Mouse (Mus musculus): ENCODE results near the gene P4ha1.
A peak's percentile ranks its signal among the peaks of the same experiment; 100 is the strongest.
"Not testable (repeated sequence)": the region's sequence is repeated elsewhere in the genome, so short reads cannot be mapped to it uniquely, and the experiment has no call there.

P4ha1 gene

GRCm38 (mm10) chr10:59323100-59323487 lies at the start of gene P4ha1:
Gene P4ha1 (plus strand): TSS chr10:59323296.
- peak; percentile 99 for DNase-seq (ENCODE audit: low spot score in 2 of 2)

DNA sequence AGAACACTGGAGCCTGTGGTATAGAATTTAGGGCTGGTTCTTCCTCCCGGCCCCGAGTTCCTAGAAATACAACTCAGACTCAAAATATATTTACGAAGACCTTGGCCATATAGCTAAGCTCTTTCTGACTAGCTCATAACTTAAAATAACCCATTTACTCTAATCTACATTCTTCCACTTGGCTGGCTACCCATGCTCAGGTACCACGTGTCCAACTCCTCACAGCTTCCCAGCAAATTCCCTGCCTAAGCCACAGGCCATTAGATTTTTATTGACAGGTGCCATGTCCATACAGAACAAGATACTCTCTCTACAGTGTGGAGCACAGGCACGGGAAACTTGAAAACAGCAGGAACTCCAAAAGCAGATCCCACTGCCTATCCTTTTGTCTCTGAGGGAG lies 47.4 kb upstream of the P4ha1 start:
- no peak for DNase-seq (ENCODE audit: low spot score in 2 of 2)

- no peak for DNase-seq (ENCODE audit: low spot score in 2 of 2)
Measured at GRCm38 (mm10) chr10:59277116-59277515, 46.0 kb upstream of the P4ha1 start.

DNA sequence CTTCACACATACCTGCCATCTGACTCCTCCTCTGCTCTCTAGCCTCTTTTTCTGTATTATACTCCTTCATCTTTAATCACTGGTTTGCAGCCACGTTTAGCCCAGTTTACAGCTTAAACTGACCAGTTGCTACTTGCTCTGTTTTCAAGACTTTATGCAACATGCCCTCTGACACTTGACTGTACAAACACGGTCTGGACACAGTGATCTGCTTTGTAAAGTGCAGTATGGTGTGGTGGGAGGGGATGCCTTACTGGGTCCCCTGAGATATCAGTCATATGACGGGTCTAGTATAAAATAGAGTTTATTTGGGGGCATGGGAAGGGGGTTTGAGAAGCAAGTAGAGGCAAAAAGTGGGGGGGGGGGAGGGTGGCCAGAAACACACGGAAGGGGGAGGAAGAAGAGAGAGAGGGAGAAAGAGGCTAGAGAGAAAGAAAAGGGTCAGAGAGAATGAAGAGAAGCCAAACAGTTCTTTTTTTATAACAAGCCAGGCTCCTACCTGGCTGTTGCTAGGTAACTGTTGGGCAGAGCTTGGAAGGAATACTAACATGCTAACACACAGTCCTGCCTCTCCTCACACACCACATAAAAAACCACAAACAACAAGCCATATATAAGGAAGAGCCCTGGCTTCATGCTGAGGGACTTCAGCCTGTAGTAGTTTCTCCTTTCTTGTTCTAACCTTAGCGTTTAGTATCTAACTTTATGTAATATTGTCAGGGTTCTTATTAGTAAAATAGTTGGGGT lies 45.2 kb upstream of the P4ha1 start:
- no peak for DNase-seq (ENCODE audit: low spot score in 2 of 2)

DNA sequence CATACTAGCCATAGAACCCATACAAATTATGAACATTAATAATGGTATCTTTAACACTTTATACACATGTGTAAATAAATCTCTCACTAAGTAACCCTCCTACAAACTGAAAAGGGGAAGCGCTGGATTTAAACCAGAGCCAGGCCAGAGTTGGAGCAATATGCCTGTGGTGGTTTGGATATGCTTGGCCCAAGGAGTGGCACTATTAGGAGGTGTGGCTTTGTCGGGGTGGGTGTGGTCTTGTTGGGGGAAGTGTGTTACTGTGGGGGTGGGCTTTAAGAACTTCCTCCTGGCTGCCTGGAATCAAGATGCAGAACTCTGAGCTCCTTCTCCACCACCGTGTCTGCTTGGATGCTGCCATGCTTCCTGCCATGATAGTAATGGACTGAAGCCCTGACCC lies 39.9 kb upstream of the P4ha1 start:
- DNase-seq (ENCODE audit: low spot score in 2 of 2): no peak

DNA sequence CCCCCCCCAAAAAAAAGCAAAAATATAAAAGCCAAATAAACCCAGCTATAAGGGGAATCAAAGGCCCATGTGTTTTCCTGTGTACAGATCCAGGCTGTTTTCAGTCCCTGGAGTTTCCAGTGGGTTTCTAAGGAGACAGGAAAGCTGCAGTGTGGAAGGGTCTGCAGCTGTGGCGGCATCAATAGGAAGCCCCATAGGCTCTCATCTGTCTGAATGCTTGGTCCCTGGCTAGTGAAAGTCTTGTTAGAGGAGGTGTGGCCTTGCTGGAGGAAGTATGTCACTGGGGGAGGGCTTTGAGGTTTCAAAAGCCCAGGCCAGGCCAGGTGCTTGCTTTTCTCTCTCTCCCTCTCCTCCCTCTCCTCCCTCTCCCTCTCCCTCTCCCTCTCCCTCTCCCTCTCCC lies 39.3 kb upstream of the P4ha1 start:
- DNase-seq (ENCODE audit: low spot score in 2 of 2): peak in 1 of 2 experiments; percentile 33

DNA sequence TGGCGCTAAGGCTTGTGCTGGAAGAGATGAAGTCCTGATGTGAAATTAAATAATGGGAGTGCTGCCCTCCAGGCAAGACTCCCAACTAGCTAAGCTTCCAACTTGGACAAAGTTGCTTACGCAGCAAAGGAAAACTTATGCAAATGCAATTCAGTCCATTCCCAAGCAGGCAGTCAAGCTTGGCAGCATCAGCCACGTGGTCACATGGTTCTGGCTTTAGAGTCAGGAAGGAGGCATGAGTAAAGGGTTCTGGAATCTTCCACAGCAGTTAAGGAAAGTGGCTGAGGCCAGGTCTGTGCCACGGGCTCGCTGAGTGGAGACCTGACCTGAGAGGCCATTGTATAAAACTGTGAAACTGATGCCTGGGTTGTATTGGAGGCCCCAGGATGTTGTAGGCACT lies 37.6 kb upstream of the P4ha1 start:
- no peak for DNase-seq (ENCODE audit: low spot score in 2 of 2)

- DNase-seq (ENCODE audit: low spot score in 2 of 2): no peak
Measured at GRCm38 (mm10) chr10:59287251-59287650, 35.8 kb upstream of the P4ha1 start.

DNA sequence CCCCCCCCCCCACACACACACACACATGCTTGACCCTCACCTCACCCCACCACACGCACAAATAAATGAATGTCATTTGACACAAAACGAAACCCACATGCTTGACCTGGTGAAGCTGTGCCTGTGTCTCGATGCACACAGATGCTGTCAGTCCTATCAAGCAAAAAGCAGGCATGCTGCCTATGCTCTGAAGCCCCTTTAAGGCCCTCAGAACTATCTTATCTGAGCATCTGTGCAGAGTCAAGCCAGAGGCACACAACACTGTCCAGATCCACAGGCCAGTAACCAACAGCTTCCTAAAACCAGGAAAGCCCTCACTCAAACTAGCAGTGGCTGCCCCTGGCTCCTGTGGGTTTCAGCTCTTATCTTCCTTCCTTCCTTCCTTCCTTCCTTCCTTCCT lies 35.4 kb upstream of the P4ha1 start:
- DNase-seq (ENCODE audit: low spot score in 2 of 2): no peak

- DNase-seq (ENCODE audit: low spot score in 2 of 2): no peak
Measured at GRCm38 (mm10) chr10:59289062-59289461, 34.0 kb upstream of the P4ha1 start.

DNA sequence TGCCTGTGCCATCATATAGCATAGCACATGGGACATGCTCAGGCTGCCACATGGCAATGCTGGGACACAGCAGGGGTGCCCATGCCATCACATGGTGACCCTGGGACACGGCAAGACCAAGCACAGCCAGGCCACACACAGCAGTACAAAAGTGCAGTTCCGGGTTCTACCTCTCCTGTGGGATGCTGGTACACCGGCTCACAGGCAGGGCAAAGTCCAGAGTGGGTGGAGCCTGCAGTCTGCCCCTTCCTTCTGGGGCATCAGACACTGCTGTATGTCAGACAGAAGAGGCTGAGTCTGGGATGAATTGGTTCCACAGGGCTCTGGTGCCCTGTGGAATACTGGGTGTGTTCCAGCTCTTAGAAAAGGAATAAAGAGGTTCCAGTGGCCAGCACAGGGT lies 31.6 kb upstream of the P4ha1 start:
- no peak for DNase-seq (ENCODE audit: low spot score in 2 of 2)

DNA sequence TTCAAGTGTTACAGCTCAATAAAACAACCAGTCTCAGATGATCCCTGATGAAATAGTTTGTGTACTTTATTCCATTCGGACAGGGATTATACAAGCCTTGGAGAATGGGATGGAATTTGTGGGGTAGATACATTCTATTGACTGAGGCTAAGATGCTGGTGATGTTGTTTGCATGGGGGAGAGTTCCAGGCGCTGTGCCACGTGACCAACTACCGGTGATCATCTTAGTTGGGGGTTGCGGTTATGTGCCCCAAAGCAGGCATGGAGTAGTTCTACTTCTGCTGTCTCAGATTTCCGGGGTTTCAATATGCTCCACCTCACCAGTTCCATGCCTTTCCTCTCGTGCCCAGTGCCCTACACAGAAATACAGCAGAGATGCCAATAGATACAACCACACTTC lies 31.0 kb upstream of the P4ha1 start:
- no peak for DNase-seq (ENCODE audit: low spot score in 2 of 2)

DNA sequence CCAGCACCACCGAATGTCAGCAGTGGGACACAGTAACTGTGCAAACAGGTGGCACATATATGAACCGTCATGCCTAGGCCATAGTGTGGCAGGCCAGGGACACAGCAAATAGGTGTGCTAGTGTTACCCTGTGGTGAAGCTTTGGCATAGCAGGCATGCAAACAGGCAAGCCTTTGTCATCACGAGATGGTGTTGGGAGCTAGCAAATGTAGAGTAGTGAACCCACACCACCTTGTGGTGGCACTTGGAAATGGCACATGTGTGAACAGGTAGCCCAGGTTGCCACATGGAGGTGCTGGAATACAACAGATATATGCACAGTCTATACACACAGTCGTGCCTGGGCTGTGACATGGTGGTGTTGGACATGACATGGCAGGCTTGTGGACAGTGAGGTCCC lies 30.5 kb upstream of the P4ha1 start:
- DNase-seq (ENCODE audit: low spot score in 2 of 2): peak; percentile 70 to 82

DNA sequence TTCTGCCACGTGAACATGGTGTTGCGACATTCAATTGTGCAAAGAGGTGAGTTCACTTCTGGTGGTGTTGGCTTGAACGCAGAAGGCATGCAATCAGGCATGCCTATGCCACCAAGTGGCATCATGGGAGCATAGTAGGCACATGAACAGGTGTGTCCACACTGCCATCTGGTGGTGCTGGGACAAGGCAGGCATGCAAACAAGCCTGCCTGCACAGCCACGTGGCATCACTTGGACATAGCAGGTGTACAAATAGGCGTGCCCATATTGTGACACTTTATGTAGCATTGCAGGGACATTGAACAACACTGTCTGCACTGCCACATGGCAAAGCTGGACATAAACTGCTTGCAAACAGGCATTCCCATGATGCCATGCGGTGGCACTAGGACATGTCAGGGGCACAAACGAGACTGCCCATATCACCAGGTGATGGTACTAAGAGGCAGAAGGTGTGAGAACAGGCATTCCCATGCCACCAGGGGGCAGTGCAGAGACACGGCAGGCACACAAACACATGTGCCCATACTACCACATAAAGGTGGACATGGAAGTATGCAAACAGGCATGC lies 27.8 kb upstream of the P4ha1 start:
- DNase-seq (ENCODE audit: low spot score in 2 of 2): peak; percentile 48 to 55

GRCm38 (mm10) chr10:59296261-59296660 lies 26.8 kb upstream of the P4ha1 start:
- DNase-seq (ENCODE audit: low spot score in 2 of 2): peak; percentile 47 to 76

DNA sequence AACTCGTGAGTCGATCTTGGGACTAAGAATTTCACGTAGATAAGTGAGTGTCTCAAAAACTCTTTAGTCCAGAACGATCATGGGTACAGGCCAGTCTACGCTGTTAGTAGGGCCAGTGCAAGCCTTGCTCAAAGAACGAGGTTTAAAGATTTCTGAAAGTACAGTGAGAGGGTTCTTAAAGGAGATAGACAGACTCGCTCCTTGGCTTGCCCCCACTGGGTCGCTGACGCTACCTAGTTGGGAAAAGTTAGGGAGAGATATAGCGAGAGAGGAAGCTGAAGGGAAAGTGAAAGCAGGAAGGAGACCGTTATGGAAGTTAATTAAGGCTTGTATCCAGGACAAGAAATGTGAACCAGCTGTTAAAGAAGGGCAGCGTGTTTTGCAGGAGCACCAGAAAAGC lies 20.4 kb upstream of the P4ha1 start:
- not testable (repeated sequence) for DNase-seq (ENCODE audit: low spot score in 2 of 2)

GRCm38 (mm10) chr10:59308993-59309715 lies 13.9 kb upstream of the P4ha1 start:
- no peak for DNase-seq (ENCODE audit: low spot score in 2 of 2)

- DNase-seq (ENCODE audit: low spot score in 2 of 2): no peak
Measured at GRCm38 (mm10) chr10:59310124-59310523, 13.0 kb upstream of the P4ha1 start.

DNA sequence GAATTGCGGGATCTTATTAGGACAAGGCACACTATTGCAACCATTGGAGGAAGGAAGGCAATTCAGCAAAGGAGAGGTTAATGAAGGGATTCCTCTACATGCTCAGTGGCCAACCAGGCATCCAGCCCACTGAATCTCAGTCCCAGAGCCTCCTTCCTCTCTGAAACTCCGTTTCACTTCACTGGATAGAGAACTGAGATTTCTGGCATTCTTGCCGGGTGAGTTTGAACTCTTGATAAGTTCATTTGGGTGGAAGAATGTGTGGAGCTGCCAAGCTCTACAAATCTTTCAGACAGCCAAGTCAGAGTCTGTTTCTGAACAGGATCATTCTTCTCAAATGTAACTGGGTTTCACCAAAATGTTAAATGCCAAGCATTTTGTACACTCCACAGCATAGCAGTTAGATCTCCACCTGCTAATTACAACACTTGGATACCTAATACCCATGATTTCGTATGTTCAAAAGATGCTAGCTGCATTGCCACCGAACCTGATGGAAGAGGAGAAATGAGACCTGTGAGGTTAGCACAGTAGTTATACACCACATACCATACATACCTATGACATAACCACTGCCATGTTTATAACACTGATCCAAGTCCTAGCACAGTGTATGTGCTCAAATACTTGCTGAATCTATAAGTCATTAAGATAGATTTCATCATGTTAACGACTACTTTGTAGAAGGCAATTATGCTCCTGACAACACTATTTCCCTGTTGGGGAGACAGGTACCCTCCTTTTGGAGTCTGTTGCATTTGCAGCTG lies 12.2 kb upstream of the P4ha1 start:
- no peak for DNase-seq (ENCODE audit: low spot score in 2 of 2)

GRCm38 (mm10) chr10:59311881-59312280 lies 11.2 kb upstream of the P4ha1 start:
- no peak for DNase-seq (ENCODE audit: low spot score in 2 of 2)

- DNase-seq (ENCODE audit: low spot score in 2 of 2): no peak
Measured at GRCm38 (mm10) chr10:59321112-59321511, 2.0 kb upstream of the P4ha1 start.

DNA sequence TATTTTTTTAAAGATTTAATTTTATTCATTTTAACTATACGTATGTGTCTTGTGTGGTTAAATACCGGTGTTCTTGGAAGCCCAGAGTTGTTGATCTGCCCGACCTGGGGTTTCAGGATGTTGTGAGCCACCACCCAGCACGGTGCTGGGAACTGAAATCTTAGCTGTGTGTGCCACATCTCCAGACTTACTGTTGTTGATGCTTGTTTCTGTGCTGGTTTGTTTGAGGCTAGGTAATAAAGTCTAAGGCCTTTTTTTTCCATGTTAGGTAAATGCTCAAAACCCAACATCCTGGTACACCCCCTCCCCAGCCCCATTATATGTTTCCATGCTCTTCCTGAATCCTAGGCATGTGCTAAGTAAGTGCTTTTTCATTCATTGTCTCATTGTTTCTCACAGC lies 825 bp upstream of the P4ha1 start:
- DNase-seq (ENCODE audit: low spot score in 2 of 2): no peak

All from frontal cortex, postnatal 10 days (tissue).